7 mouse cellular contexts compared by ENCODE assay signal in genomic region chr11:94988780-94989561, GRCm38 (mm10). TPM values are rescaled to one million over a fixed set of nuclear protein-coding genes. Genes with fewer than 3 reads are reported as not detected.
DNase-seq lines count a peak whose midpoint lies in the region; ATAC-seq lines count a peak whose summit lies in the region.

No protein-coding gene starts in this region.

- peak overlapping the region; percentile 50 for H3K9ac ChIP-seq in lung, embryonic 15.5 days
- H3K9ac ChIP-seq in forebrain, embryonic 15.5 days (replicated peaks) = peak overlapping the region; percentile 69
- H3K9ac ChIP-seq in hindbrain, embryonic 16.5 days (ENCODE audit: low read depth, low read length) = peak overlapping the region; percentile 78
- H3K9ac ChIP-seq in midbrain, embryonic 15.5 days = peak overlapping the region; percentile 68

- no peak for DNase-seq in lung, postnatal 25 days (ENCODE audit: low spot score)
- peak; percentile 47 for DNase-seq in adrenal gland, postnatal 10 days

- WGBS in lung, embryonic 15.5 days = 13% methylated on average over 10 of the region's 10 CpGs
- WGBS in forebrain, embryonic 15.5 days = 16% methylated on average over 10 of the region's 10 CpGs
- WGBS in hindbrain, embryonic 16.5 days = 16% methylated on average over 10 of the region's 10 CpGs
- 20% methylated on average over 10 of the region's 10 CpGs for WGBS in midbrain, embryonic 15.5 days

- peaks cover 54% of the 10 kb centered on the region for H3K4me1 ChIP-seq in lung, embryonic 15.5 days
- peaks cover 47% of the 10 kb centered on the region for H3K4me1 ChIP-seq in forebrain, embryonic 15.5 days
- peaks cover 29% of the 10 kb centered on the region for H3K4me1 ChIP-seq in hindbrain, embryonic 16.5 days (ENCODE audit: control insufficient read depth, insufficient read depth, low read depth, low read length)
- H3K4me1 ChIP-seq in midbrain, embryonic 15.5 days = peaks cover 43% of the 10 kb centered on the region

- peak overlapping the region; percentile 91 for H3K4me2 ChIP-seq in lung, embryonic 15.5 days
- peak overlapping the region; percentile 96 for H3K4me2 ChIP-seq in forebrain, embryonic 15.5 days (replicated peaks)
- H3K4me2 ChIP-seq in hindbrain, embryonic 16.5 days (ENCODE audit: low read length) = peak overlapping the region; percentile 96
- H3K4me2 ChIP-seq in midbrain, embryonic 15.5 days = peak overlapping the region; percentile 98

- peak overlapping the region; percentile 69 for H3K4me3 ChIP-seq in lung, embryonic 15.5 days
- peak overlapping the region; percentile 95 for H3K4me3 ChIP-seq in forebrain, embryonic 15.5 days
- H3K4me3 ChIP-seq in hindbrain, embryonic 16.5 days (ENCODE audit: low read length) = peak overlapping the region; percentile 68
- H3K4me3 ChIP-seq in midbrain, embryonic 15.5 days = peak overlapping the region; percentile 97

- no peaks in the 10 kb centered on the region for H3K36me3 ChIP-seq in lung, embryonic 15.5 days
- H3K36me3 ChIP-seq in forebrain, embryonic 15.5 days = no peaks in the 10 kb centered on the region
- H3K36me3 ChIP-seq in hindbrain, embryonic 16.5 days (ENCODE audit: control insufficient read depth, insufficient read depth, low read length) = no peaks in the 10 kb centered on the region
- no peaks in the 10 kb centered on the region for H3K36me3 ChIP-seq in midbrain, embryonic 15.5 days (replicated peaks)

- peak overlapping the region; percentile 94 for H3K27ac ChIP-seq in lung, embryonic 15.5 days
- peak overlapping the region; percentile 96 for H3K27ac ChIP-seq in forebrain, embryonic 15.5 days (replicated peaks)
- H3K27ac ChIP-seq in hindbrain, embryonic 16.5 days (ENCODE audit: low read depth, low read length) = peak overlapping the region; percentile 95
- H3K27ac ChIP-seq in midbrain, embryonic 15.5 days = peak overlapping the region; percentile 96

- H3K27me3 ChIP-seq in lung, embryonic 15.5 days = no peaks in the 10 kb centered on the region
- no peaks in the 10 kb centered on the region for H3K27me3 ChIP-seq in forebrain, embryonic 15.5 days
- H3K27me3 ChIP-seq in hindbrain, embryonic 16.5 days (replicated peaks; ENCODE audit: control insufficient read depth, insufficient read depth, low read length) = no peaks in the 10 kb centered on the region
- H3K27me3 ChIP-seq in midbrain, embryonic 15.5 days (replicated peaks) = no peaks in the 10 kb centered on the region

- H3K9me3 ChIP-seq in lung, embryonic 15.5 days = no peaks in the 10 kb centered on the region
- no peaks in the 10 kb centered on the region for H3K9me3 ChIP-seq in forebrain, embryonic 15.5 days
- H3K9me3 ChIP-seq in hindbrain, embryonic 16.5 days (ENCODE audit: control insufficient read depth, low read length) = no peaks in the 10 kb centered on the region
- H3K9me3 ChIP-seq in midbrain, embryonic 15.5 days = no peaks in the 10 kb centered on the region

- ATAC-seq in lung, embryonic 15.5 days (ENCODE audit: borderline replicate concordance, extremely low read depth, low FRiP score, low TSS enrichment) = no peak
- ATAC-seq in forebrain, embryonic 15.5 days (replicated peaks) = no peak
- ATAC-seq in hindbrain, embryonic 16.5 days = no peak
- ATAC-seq in midbrain, embryonic 15.5 days (replicated peaks) = no peak
- no peak for ATAC-seq in inflammation-experienced regulatory T-cells, adult 6 months

RNA-seq across cellular contexts. Expression of gene Ppp1r9b, which starts 1.9 kb away (rescaled TPM):
- polyA plus RNA-seq in lung, embryonic 15.5 days (2015; fragmentation: Nextera tagmentation; extraction: Ambion mirVana) = 8.8 and 9.3 TPM in 2 replicates
- 10 to 100 TPM; 83.3 to 96.2 TPM for total RNA-seq in adrenal gland, postnatal 10 days (2021)
- polyA plus RNA-seq in forebrain, embryonic 15.5 days (2015; fragmentation: Nextera tagmentation; extraction: Ambion mirVana) = 23.0 and 23.9 TPM in 2 replicates
- polyA plus RNA-seq in hindbrain, embryonic 16.5 days (2015; fragmentation: Nextera tagmentation; extraction: Ambion mirVana) = 17.8 and 18.8 TPM in 2 replicates
- 20.5 and 22.2 TPM in 2 replicates for polyA plus RNA-seq in midbrain, embryonic 15.5 days (2015; fragmentation: Nextera tagmentation; extraction: Ambion mirVana)
- 10 to 100 TPM; 19.1 to 24.8 (median 24.8) TPM for polyA plus RNA-seq in inflammation-experienced regulatory T-cells, adult 6 months (2017; shearing (Covaris generic))

RNA-seq across cellular contexts. Expression of gene Sgca, which starts 12.8 kb away (rescaled TPM):
- 0.69 and 0.96 TPM in 2 replicates for polyA plus RNA-seq in lung, embryonic 15.5 days (2015; fragmentation: Nextera tagmentation; extraction: Ambion mirVana)
- 10 to 100 TPM in 1 of 2 experiments, 1 to 10 TPM in 1; 4.5 to 16.8 TPM for total RNA-seq in adrenal gland, postnatal 10 days (2021)
- polyA plus RNA-seq in forebrain, embryonic 15.5 days (2015; fragmentation: Nextera tagmentation; extraction: Ambion mirVana) = not detected in 2 replicates
- polyA plus RNA-seq in hindbrain, embryonic 16.5 days (2015; fragmentation: Nextera tagmentation; extraction: Ambion mirVana) = 0.24 and 1.3 TPM in 2 replicates
- polyA plus RNA-seq in midbrain, embryonic 15.5 days (2015; fragmentation: Nextera tagmentation; extraction: Ambion mirVana) = not detected in 2 replicates
- polyA plus RNA-seq in inflammation-experienced regulatory T-cells, adult 6 months (2017; shearing (Covaris generic)) = not detected

RNA-seq across cellular contexts. Expression of gene Samd14, which starts 20.7 kb away (rescaled TPM):
- 17.1 and 17.4 TPM in 2 replicates for polyA plus RNA-seq in lung, embryonic 15.5 days (2015; fragmentation: Nextera tagmentation; extraction: Ambion mirVana)
- total RNA-seq in adrenal gland, postnatal 10 days (2021) = 10 to 100 TPM in 1 of 2 experiments, 1 to 10 TPM in 1; 7.3 to 11.0 TPM
- polyA plus RNA-seq in forebrain, embryonic 15.5 days (2015; fragmentation: Nextera tagmentation; extraction: Ambion mirVana) = 120 and 123 TPM in 2 replicates
- polyA plus RNA-seq in hindbrain, embryonic 16.5 days (2015; fragmentation: Nextera tagmentation; extraction: Ambion mirVana) = 160 and 181 TPM in 2 replicates
- 171 and 177 TPM in 2 replicates for polyA plus RNA-seq in midbrain, embryonic 15.5 days (2015; fragmentation: Nextera tagmentation; extraction: Ambion mirVana)
- polyA plus RNA-seq in inflammation-experienced regulatory T-cells, adult 6 months (2017; shearing (Covaris generic)) = under 1 TPM; 0.18 to 0.61 (median 0.46) TPM

RNA-seq across cellular contexts. Expression of gene Hils1, which starts 21.6 kb away (rescaled TPM):
- polyA plus RNA-seq in lung, embryonic 15.5 days (2015; fragmentation: Nextera tagmentation; extraction: Ambion mirVana) = not detected in 2 replicates
- total RNA-seq in adrenal gland, postnatal 10 days (2021) = not detected
- polyA plus RNA-seq in forebrain, embryonic 15.5 days (2015; fragmentation: Nextera tagmentation; extraction: Ambion mirVana) = not detected in 2 replicates
- not detected in 2 replicates for polyA plus RNA-seq in hindbrain, embryonic 16.5 days (2015; fragmentation: Nextera tagmentation; extraction: Ambion mirVana)
- not detected in 2 replicates for polyA plus RNA-seq in midbrain, embryonic 15.5 days (2015; fragmentation: Nextera tagmentation; extraction: Ambion mirVana)
- polyA plus RNA-seq in inflammation-experienced regulatory T-cells, adult 6 months (2017; shearing (Covaris generic)) = not detected

RNA-seq across cellular contexts. Expression of gene Pdk2, which starts 52.2 kb away (rescaled TPM):
- polyA plus RNA-seq in lung, embryonic 15.5 days (2015; fragmentation: Nextera tagmentation; extraction: Ambion mirVana) = 27.8 and 30.9 TPM in 2 replicates
- total RNA-seq in adrenal gland, postnatal 10 days (2021) = 100 to 1,000 TPM; 144 to 199 TPM
- polyA plus RNA-seq in forebrain, embryonic 15.5 days (2015; fragmentation: Nextera tagmentation; extraction: Ambion mirVana) = 26.4 and 27.3 TPM in 2 replicates
- polyA plus RNA-seq in hindbrain, embryonic 16.5 days (2015; fragmentation: Nextera tagmentation; extraction: Ambion mirVana) = 34.6 and 42.1 TPM in 2 replicates
- 27.4 and 28.2 TPM in 2 replicates for polyA plus RNA-seq in midbrain, embryonic 15.5 days (2015; fragmentation: Nextera tagmentation; extraction: Ambion mirVana)
- 1 to 10 TPM; 2.4 to 9.2 (median 8.2) TPM for polyA plus RNA-seq in inflammation-experienced regulatory T-cells, adult 6 months (2017; shearing (Covaris generic))

Comparison
In these comparisons a context has a peak if more than half of its experiments do, and no peak if none do; other contexts are left out.
1. RNA of gene Samd14, which starts 20.7 kb away (polyA plus RNA-seq): 171 to 177 TPM in midbrain, embryonic 15.5 days, 160 to 181 TPM in hindbrain, embryonic 16.5 days, 120 to 123 TPM in forebrain, embryonic 15.5 days and 17.1 to 17.4 TPM in lung, embryonic 15.5 days; 0.18 to 0.61 TPM in inflammation-experienced regulatory T-cells, adult 6 months; every median in the first group is over 10 times any median in the second.
2. Peak in every context shown above with its lines, with median percentiles within 50 percentile points of each other: H3K27ac ChIP-seq, H3K4me2 ChIP-seq, H3K4me3 ChIP-seq and H3K9ac ChIP-seq.